Mouse (Mus musculus) brain, adult 2 months (tissue): ENCODE results near the gene Slc50a1.

ENCODE experiments used
- DNase-seq: peaks from one replicate; pipeline ENCODE4 v3.0.0; 2011; ENCODE audit warnings: low read depth, low spot score

Gene Slc50a1

DNA sequence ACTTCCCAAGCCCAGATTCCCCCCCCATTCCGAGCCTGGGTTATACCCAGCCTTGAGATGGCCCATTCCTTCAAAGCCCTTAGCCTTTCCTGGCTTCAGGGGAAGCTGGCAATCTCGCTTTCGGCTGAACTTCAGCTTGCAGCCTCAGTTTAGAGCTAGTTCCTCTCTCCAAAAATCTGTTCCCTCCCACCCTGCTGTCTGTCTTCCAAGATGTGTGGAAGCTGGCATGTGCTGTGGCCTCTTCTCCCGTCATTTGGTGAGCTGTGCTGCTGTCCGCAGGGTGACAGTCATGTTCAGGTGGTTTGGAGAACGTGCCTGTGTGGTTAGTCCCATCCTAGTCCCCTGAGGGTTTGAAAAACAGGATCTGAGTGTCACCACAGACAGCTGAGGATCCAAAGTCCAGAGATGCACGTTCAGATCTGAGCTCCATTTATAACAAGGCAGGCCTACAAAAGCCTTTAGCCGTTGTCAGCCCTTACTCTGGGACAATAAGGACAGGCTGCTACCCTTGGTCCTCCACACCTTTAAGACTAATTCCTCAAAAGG is 25.4 kb upstream of the Slc50a1 start:
- no peak for DNase-seq

DNA sequence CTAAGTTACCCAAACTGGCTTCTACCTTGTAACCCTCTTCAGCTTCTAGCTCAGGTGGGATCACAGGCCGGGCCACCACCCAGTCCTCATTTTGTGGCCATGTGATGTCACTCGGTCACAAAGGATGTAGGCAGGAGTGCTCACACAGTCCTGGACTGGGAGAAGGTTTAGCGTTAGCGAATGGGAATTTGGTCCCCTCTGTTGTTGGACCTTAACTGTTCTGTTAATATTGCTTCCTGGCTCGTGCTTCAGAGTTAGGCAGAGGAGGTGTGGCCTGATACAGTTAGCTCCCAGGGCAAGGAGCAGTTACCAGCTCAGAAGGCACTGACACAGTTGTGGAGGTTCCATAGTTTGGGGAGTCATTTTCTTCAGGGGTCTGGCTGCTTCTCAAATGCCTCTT is 23.8 kb upstream of the Slc50a1 start:
- no peak for DNase-seq

DNA sequence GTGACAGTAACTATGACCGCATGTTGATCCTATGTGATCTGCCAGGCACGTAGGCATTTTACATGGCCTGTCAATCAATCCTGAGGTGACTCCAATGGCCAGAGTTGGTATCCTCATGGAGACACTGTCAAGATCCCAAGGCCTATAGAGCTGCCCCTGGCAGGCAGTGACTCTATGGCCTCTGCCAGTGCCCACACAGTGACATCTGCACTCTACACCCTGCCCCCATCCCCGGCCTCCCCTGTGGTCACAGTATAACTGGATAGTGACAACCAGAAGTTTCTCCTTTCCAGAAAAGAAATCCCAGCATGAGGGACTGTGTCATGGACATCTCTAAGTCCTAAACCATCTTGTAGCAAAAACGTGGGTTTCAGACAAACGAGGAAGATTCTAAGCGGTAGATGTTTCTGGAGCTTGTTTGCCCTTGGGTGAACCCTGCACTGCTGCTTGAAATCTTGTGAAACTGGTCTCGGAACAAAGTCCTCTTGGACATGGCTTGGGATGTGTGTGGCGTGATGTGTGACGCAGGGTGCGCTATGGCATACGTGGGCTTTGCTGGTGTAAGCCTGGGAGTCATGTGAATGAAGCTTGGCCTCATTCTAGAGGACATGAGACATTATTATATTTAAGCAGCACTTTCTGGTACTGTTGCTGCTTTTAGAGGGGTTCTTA is 23.0 kb upstream of the Slc50a1 start:
- no peak for DNase-seq

GRCm38 (mm10) chr3:89292303-89292702 is 21.9 kb upstream of the Slc50a1 start:
- no peak for DNase-seq

DNA sequence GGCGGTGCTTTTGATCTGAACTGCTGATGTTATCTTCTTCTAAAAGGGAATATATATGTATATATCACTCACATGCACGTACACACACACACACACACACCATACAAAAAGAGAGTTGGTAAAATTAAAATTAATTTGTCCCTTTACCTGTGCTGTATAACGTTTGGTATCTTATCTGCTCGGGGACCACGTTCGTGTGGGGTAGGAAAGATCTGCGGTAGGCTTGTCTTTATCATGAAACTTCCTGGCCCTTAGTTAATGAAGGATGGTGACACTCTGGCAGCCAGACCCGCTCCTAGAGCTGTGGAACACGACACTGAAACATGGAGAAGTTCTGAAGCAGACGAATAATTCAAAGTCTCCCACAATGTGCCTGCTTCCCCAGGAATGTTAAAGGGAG is 21.5 kb upstream of the Slc50a1 start:
- no peak for DNase-seq

DNA sequence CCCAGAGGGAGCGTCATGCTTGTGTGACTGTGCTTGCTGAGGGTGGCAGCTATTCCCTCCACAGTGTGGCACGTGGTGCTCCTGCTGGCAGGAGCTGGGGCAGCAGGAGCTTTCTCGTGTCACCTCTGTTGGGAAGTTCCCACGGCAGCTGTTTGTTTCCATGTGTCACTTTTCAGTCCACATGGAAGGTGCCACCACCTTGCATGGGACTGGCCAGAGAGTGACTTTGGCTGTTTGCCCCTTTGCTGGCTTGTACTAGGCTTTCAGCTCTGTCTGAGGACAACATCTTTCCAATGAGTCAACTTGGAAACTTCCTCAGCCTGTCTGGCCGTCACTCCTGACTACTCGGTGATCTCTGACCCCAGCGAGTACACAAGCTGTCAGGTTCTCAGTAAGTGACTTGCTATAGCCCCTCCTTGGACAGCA is 18.1 kb upstream of the Slc50a1 start:
- peak; percentile 47 for DNase-seq

DNA sequence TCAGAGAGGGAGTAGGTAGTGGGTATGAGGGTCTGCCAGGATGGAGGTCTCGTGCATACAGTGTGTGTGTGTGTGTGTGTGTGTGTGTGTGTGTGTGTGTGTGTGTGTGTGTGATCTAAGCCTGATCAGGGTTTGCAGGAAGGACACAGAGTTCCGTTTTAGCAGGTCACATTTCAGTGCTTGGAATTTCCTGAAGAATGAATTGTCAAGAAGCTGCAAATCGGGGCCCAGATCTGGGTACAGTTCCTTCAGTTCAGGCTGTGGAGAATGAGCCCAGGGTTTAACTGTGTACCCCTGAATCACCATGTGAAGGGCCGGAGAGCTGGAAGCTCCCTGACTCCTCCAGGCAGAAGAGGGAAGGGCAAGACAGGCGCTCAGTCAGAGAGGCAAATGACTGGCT is 16.9 kb upstream of the Slc50a1 start:
- DNase-seq: no peak

GRCm38 (mm10) chr3:89285526-89285925 is 15.2 kb upstream of the Slc50a1 start:
- DNase-seq: no peak

- no peak for DNase-seq
These were observed 13.9 kb upstream of the Slc50a1 start for GRCm38 (mm10) chr3:89284261-89284660.

DNA sequence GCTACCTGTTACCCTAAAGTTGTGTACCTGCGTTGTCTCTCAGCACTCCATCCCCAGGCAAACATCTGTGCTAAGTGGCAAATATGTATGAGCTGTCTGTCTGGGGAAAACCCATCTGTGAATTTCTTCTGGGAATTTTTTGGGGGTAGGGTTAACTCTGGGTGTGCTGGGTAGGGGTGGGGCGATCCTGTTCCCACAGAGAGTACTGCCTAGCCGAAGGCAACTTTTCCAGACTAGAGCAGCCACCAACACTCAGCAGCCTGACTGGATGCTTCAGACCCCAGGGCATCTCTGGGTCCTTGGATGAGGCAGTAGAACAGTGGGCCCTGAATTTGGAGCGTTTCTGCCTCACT is 11.9 kb upstream of the Slc50a1 start:
- no peak for DNase-seq

DNA sequence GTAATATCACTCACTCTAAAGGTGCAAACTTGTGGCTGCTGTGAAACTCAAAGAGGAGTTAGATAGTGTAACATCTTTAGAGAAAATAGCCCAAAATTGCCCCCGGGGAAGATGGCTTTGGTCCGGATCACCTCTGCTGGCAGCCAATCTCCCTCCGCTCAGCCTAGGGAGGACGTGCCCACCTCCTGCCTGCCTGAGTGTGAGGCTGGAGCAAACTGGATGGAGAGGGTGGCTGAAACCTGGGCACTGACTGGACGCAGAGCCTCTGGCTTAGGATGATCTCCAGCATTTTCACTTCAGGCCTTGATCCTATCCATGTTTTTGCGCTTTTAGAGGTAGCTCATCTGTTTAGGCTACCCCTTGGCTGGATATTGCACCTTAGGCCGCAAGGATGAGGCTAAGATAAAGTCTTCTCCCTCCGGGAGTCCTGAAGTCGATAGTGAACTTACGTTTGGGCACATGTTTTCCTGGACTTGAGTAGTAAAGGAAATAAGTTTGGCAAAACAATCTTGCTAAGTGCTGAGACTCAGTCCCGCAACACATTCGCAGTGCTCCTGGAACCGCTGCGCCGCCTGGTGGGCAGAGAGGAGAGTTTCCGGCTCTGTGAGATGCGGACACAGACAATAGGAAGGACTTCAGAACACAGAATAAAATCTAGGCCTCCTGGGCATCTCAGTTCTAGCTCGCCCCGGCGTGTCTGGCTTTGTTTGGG is 11.4 kb upstream of the Slc50a1 start:
- DNase-seq: peak; percentile 90

DNA sequence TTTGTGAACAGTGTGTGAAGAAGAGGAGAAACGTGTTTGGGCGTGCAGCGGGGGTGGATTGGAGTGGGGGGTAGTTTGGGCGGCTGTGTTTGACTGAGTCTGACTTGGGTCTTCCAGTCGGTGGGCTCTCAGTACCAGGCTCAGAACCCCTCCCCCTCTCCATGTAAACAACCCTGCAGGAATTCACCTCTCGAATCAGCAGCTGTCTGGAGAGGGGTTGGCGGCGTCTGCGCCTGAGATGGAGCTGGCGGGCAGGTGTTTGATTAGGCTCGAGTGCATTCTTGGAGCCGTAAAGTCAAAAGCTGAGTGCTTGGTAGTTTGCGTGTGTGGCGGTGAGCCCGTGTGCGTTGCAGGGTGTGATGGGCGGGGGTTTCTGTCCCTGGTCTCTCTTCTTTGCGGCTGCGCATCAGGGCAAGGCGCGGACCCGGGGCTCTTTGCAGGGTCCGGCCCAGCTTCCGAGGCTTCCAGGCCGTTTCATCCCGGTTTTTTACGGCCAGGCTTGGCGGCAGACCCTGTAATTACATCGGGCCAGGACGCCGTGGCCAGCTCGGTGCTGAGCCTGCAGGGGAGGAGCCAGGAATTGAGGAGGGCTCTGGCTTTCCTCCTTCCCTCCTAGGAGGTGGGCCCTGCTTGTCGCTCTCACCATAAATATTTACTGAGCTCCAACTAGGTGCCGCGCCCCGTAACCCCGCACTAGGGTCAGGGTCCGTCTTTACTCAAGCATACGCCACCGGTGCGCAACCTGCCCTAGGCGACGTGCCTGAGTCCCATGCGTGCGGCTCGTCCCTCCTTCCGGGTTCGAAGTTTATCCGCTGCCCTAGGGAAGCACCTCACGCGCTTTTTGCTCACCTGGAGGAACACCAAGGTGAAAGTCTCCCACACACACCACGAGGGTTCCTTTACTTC is 10.5 kb upstream of the Slc50a1 start, which contains the start of gene Efna1:
TSS of gene Efna1 (minus strand) at position 537 of the 906 bp plus-strand sequence.
- peak; percentile 69 for DNase-seq

DNA sequence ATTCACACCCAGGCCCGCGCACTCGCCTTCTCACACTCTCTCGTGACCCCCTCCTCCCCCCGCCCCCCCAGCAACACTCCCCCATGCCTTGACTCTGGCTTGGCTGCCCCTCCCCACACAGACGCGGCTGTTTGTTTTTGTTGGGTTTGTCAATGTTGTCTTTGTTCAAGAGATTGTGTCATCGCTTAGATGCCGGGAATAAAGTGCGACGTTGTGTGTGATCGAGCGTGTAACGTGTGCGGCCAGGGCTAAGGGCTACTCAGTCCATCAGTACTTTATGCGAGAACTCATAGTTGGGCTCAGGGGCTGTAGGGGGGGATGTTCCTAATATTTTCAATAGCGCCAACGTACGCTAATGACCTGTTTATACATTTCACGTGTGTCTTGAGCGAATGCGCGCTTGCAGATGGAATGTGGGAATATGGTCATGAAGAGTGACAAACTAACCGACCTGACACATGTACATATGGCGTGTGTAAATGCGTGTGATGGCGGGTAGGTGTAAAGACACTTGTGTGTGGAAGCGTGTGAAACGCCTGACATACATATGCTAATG is 9.8 kb upstream of the Slc50a1 start:
- DNase-seq: peak; percentile 89

GRCm38 (mm10) chr3:89279153-89279890 is 9.0 kb upstream of the Slc50a1 start:
- peak; percentile 95 for DNase-seq

GRCm38 (mm10) chr3:89278643-89279042 is 8.3 kb upstream of the Slc50a1 start:
- no peak for DNase-seq

DNA sequence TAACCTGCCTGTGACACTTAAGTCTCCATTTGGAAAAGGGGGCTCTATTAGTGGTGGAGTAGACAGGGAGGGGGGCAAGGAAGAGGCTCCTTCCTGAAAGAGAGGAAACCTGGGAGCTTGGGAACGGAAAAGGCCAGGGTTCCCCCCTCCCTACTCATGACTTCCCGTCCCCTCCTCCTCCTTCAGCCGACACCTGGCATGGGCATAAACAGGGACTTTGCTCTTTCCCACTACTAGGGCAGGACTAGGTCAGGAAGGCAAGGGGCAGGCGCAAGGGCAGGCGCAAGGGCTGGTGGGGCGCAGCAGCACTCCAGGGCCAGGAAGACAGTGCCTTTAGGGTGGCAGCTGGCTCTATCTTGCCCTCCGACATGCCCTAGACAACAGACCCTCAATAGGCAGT is 7.7 kb upstream of the Slc50a1 start:
- DNase-seq: no peak

DNA sequence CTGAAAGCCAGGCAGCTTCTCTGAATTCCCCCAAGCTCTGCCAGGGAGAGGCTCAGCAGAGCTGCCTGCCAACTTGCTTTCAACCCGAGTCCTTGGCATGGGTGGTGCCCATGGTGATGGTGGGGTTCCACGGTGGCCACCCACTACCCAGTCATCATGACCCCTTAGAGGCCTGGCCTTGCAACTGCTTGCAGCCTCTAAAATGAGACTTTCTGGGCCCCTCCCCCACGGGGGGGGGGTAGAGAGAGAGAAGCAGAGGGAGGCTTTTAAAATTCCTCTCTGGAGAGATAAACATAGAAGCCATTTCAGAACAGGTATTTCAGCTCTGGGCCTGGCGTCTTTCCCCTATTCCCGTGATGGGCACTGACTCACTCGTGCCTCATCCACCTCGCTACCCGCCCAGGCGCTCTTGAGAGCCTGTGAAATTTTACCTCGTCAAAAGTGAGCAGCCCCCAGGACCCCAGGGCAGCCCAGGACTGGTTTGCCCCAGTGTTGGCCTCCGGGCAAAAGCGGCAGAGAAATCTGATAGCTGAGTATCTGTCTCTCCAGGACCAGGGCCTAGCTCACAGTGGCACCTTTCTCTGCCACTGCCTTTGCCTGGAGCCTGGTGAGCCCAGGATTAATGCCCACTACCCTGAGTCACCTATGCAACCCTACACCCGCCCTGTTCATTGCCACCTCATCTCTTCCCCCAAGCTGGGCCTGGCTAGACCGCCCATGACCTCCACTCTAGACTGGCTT is 7.1 kb upstream of the Slc50a1 start:
- DNase-seq: peak; percentile 50

DNA sequence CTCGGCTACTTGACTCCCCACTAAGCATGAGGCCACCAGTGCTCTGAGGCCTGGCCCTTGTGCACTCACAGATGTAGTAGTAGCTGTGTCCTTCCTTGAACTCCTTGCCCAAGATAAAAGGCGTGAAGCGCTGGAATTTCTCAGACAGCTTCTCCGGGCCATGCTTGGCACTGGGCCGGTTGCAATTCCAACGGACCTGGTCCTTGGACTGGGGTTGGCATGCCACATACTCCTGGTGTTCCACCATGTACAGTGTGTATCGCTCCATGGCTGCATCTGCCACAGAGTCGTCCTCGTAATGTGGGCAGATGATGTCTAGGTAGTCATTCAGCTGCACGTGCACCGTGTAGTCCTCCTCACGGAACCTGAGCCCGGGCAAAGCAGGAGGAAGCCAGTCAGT is 5.7 kb upstream of the Slc50a1 start:
- DNase-seq: no peak

GRCm38 (mm10) chr3:89271760-89272159 is 1.4 kb upstream of the Slc50a1 start:
- DNase-seq: no peak

DNA sequence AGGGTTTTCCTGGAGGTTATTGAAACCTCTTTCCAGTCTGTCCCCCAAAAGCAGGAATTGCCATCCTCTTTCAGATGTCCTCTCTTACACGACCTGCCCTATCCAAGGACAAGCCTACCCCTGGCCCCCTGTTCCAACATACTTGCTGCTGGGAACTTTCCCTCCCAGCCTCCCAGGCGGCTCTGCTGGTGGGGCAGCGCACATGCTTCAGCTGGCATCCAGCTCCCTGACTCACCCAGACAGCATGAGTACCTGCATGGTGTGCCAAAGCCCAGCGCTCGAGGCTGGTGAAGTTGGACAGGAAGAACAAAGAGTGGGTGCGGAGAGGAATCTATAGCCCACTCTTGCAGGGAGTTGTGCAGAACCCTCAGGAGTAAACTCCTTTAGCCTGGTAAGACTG is 521 bp upstream of the Slc50a1 start:
- peak; percentile 91 for DNase-seq
